Mouse (Mus musculus): ENCODE data around the gene Sh3bgr.

Gene Sh3bgr

DNA sequence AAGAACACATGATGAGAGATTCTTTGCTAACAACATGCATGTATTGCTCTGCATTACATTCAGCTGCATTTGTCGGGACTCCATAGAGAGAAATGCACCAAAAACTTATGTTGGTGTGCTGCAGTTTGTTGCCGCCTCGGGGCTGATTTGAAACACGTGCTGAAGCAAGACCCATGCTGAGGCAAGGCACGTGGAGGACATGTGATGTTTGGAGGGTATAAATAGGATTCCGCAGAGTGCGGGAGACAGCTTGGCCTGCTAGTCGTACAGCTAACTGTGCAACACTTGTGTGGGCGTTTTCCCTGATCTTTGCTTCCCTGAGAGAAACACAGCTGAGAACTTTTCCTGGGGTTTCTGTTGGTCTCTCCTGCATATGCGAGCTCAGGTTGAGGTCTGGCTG is 9.5 kb downstream of the Sh3bgr start:
- CTCF ChIA-PET = no interaction called here

DNA sequence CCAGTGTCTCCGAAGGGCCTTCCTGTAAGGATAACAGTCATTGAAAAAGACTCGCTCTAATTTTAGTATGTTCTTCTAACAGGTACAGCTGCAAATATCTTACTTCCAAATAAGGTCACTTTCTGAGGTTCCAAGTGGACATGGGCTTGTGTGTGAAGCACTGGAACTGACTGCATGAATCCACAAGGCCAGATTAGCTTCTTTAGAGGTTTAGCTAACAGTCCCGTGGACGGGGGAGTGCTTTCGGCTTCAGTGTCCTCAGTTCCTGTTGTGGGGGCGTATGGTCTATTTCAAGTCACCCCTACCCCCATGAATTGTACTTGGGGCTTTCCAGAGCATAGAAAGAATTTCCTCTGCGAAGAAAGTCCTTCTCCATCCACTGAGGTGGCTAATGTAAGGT is 10.6 kb downstream of the Sh3bgr start:
- CTCF ChIA-PET = no interaction called here

DNA sequence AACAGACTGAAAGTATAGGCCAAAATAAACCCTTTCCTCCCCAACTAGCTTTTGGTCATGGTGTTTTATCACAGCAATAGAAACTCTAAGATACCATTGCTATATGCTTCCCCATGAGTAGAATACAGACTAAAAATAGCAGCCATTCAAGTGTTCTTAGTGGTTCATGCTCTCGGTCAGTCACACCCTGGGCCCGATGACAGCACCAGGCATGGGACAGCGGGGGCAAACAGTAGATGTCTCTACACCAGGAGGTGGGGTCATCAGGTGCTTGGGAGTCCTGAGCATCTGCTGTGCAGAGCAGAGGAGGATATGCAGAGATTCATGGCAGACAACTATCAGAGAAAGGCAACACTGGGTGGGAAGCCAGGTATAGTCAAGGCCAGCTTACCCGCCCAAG is 12.8 kb downstream of the Sh3bgr start:
- CTCF ChIA-PET = no interaction called here

DNA sequence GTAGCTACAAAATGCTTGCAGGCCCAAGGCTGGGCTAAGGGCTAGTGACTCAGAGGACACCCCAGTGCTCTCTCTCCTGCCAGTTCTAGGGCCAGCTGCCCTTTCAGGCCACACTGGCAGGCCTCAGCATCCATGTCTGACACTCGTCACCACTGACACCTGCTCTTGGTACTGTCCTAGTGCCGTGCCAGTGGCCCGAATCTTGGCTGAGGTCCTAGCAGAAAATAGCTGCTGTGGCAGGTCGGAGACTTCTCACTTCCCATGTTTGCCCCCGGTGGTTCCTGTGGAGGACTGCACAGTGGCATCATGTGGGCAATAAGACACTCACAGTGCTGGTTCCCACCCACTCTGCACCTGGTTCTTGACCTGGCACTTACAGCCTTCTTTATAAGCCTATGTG is 21.2 kb downstream of the Sh3bgr start:
- CTCF ChIA-PET = no interaction called here

DNA sequence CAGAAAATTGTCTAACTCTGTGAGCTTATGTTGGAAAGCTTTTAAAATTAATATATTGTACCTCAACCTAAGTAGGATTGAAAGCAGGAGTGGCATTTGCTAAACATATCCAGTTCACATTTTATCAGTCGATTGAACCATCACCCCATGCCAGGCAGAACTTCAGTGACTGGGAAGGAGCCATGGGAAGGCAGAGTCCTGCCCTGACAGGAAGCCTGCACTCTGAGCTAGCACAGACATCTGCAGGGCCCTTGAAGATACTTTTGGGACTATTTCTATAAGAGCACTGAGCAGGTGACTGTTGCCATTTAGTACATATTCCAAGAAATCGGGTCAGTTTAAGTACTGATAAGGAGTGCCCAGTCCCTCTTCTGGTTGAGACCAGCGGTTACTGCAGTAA is 21.7 kb downstream of the Sh3bgr start:
- CTCF ChIA-PET = no interaction called here

DNA sequence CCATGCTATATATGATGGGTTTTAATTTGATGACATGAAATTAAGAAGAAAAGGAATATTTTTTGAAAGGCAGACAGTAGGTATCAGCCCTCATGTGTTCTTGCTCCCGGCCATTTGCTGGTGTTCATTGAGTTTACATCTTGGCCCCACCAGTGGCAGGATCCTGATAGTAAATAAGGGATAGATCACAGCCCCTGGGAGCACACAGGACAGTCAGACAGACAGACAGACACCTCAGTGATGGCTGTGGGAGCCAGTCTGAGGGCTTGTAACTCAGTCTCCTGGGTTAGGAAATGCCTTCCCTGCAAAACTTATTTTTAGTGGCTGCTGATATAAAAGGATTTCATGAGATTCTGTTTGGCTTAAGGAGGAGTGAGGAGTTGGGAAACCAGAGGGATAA is 22.2 kb downstream of the Sh3bgr start:
- CTCF ChIA-PET = no interaction called here

DNA sequence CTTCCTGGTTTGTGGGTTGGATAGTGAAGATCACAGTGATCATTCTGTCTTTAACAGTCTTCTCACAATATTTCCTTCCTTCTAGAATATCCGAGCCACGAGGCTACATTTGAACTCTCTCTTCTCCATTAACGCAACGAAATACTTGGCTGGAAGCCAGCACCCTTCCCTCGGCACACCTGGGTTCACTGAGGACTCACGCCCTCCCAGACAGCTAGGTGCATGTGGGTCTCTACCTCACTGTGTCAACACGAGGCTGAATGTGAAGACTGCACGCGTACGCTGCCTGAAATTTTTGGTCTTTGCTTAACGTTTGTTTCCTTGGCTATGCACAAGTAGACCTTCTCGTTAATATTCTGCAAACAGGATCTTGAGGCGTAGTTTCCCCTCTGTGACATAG is 28.2 kb downstream of the Sh3bgr start:
- CTCF ChIA-PET = no interaction called here

DNA sequence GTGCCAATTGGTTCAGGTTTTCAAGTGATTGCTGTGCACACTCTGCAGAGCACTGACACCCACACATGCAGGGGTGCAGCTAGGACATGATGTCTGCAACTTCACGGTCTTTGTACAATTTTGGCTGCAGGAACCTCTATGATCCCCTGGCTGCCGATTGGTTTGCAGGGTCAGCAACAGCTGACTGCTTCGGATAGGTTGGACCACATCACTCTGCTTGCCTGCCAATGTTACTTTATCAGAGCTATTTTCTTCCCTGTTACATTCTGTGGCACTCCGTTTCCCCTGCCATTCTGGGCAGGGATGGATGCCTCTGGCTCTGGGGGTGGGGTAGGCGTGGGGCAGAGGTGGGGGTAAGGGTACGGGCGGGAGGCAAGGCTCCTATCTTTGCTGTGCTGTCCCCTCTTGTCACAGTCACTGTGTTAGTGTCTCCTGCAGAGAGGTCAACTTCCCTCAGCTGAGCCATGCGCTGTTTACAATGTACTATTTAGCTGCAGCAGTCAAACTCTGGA is 28.9 kb downstream of the Sh3bgr start:
- CTCF ChIA-PET = no interaction called here

DNA sequence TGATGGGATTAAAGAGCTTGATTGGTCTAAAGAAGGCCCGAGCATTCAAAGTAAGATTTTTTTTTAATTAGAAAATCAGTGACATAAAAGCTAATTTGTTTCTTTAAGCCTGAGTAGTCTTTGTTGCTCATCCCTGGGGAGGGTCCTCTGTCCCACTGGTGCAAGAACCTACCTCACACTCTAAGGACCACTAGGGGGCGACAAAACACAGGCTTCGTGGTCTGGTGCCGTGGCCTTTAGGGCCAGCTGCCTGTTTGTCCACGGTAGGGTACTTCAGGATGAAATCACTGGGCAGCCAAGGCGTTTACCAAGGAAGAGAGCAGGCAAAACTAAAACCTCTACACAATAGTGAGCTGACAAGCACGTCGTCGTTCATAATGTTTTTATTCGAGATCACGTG is 30.2 kb downstream of the Sh3bgr start:
- CTCF ChIA-PET = interaction anchor here (0.7 to 1.2 kb wide), 2 partner anchors 71 to 111 kb away, joined by 4 to 9 read pairs; no protein-coding TSS in a partner anchor

DNA sequence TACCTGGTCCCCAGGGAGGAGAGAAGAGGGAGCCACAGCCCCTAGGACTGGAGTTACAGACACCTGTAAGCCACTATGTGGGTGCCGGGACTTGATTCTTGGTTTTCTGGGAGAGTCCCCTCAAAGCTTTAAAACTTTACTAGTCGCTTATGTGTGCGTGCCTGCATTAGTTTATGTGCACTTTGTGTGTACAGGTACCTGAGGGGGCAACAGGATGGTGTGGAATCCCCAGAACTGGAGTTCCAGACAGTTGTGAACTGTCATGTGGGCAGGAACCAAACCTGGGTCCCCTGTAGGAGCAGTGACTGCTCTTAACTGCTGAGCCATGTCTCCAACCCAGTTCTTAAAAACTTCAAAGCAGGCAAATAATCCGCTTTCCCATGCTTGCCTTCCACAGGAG is 31.0 kb downstream of the Sh3bgr start:
- CTCF ChIA-PET = no interaction called here

DNA sequence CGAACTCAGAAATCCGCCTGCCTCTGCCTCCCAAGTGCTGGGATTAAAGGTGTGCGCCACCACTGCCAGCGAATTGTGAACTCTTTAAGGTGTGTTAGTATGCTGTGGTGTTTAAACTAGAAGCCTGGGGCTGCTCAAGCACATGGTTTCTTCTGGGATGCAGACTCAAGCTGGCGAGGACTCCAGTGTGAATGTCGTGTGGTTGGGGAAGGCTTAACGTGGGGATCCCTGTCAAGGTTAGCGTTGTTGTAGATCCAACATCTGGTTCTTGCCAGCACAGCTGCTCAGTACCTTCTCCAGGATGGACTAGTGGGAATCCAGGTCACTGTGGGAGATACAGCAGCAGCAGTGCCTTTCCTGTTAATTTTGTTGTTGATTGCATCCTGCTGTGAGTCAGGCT is 31.7 kb downstream of the Sh3bgr start:
- CTCF ChIA-PET = no interaction called here

DNA sequence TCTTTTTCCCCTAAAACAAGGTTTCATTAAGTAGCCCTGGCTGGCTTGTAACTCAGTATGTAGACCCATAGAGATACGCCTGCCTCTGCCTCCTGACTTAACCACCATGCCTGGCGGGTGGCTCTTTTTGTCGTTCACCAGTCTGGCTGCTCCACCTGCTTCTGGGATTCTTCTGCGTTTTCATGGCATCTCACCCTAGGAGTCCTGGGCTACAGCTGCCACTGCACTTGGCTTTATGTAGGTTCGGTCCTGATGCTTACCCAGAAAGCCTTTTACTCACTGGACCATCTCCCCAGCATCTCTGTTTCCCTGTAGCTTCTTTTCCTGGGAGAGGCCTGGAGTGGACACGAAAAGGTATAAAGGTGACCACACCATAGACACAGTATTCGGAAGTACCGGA is 33.7 kb downstream of the Sh3bgr start:
- CTCF ChIA-PET = no interaction called here

DNA sequence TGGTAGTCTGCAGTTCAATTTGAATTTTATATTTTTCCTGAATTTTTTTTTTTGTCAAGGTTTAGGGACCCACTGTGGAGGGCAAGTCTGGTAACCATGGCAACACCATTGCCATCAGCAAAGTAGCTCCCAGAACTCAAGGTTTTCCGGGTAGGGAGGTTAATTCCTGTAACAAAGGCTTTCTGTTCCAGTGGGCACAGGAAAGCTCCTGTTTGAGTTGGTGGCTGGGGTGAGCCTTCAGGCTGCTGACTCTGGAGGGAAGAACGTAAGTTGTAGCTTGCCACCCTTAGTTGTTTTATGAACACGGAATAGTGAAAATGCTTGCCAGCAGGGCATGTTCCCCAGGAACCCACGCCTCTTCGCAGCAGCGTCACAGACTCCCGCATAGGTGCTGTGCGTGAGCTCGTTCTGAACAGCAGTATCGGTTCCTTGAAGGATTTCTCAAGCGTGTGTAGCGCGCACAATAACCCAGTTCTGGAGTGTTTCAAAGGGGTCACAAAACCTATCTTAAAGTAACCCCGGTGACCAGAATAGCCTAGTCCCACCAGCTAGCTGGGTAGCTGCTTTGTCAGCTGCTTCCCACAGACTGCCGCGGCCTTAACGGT is 35.2 kb downstream of the Sh3bgr start, which contains the start of gene B3galt5:
B3galt5 (plus strand) TSS at position 436 of the 605 bp plus-strand sequence.
- CTCF ChIA-PET = interaction anchor here (0.7 kb wide), 1 partner anchor 1448 kb away, joined by 5 read pairs; no protein-coding TSS in a partner anchor

DNA sequence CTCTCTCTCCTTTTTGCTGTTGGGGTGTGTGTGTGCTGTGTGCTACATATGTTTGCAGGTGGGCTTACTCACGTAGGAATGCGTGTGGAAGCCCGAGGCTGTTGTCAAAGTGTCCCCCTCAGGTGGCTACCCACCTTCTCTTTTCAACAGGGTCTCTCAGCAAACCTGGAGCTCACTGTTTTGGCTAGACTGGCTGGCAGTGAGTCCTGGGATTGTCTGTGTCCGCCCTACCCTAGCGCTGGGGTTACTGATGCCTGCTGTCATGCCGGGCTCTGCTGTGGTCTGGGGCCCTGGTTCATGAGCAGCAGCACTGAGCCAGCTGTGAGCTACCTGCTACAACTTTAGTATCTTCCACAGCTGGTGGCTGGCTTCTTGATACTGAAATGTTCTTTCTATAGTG is 44.2 kb downstream of the Sh3bgr start:
- CTCF ChIA-PET = no interaction called here

DNA sequence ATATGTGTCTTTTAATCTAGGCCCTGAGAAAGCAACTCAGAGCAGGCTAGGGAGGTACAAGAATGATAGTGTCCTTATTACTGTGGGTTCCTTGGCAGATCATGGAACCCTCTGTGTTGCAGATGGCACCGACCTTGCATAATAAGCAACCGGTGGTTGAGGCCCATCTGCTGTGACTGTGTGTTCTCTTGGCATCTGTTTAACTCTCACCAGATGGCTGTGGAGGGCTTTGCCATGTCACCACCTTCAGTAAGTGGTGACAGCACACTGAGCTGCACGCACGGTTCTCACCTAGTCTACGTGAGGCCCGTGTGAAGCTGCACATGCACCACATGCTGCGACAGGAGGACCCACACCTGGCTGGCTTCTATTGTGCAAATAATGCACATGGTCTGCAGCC is 49.4 kb downstream of the Sh3bgr start:
- CTCF ChIA-PET = no interaction called here

DNA sequence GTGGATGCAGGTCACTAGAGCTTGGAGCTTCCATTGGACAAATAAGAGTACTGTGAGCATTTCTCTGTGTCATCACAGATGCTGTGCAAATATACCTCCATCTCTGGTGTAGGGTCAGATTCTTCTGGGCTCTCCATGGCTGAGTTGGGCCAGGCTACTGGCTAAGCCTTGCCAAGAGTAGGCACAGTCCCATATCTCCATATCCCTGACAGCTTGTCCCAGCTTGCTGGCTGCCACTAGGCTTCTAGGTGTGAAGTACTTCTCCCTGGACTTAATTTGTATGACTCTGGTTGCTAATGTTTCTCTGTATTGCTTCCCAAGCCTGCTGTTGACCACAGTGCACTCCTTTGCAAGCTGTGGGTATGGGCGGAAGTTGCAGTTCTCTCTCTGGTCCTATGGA is 51.9 kb downstream of the Sh3bgr start:
- CTCF ChIA-PET = no interaction called here

DNA sequence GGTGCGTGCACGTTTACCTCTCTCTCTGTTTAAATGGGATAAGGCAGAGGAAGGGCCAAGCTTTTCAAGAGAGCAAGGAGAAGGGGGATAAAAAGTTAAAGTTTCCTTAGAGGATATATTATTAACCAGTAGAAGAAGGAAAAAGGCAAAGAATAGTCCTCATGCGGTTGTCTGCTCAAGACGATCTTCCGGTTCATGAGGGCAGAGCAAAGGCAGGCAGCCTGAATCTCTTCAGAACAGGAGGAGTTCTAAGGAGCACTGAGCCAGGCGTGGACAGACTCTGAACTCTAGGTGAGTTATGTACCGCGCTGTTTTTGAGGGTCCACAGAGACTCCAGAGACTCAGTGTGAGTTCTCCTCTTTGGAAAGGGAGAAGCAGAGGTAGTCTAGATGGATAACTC is 58.2 kb downstream of the Sh3bgr start:
- CTCF ChIA-PET = no interaction called here

DNA sequence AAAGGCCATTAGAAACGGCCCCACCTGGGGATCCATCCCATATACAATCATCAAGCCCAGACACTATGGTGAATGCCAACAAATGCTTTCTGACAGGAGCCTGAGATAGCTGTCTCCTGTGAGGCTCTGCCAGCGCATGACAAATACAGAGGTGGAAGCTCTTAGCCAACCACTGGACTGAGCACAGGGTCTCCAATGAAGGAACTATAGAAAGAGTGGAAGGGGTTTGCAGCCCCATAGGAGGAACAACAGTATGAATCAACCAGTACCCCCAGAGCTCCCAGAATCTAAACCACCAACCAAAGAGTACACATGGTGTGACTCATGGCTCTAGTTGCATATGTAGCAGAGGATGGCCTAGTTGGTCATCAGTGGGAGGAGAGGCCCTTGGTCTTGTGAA is 71.5 kb downstream of the Sh3bgr start:
- CTCF ChIA-PET = no interaction called here

DNA sequence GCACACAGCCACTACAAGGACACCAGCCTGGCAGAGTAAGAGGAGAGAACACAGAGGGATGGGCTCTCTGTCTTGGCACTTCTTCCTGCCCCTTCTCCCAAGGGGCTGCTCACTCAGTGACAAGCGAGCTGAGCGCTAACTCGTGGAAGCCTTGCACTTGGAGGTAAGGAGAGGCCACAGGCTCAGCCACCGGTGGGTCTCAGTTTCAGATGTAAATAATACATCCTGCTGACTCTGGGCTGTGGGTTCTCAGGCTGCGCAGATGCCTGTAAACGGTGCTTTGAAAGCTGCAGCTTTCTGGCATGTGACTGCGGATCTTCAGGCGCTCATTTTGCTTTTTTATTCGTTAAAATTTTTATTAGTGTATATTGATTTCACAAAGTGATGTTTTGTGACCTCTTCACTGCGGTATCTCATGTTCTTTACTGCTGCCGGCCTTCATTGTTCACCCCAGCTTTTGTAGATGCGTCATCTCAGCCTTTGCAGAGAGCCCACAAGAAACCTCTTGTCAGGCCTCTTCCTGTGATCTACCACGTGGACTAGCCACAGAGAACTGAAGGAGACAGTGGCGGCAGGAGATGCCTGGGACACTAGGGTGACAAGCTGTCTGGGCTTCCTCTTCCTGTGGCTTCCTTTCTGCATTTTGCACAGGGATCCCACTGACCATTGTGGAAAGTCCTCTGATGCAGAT is 72.8 kb downstream of the Sh3bgr start:
- CTCF ChIA-PET = no interaction called here

DNA sequence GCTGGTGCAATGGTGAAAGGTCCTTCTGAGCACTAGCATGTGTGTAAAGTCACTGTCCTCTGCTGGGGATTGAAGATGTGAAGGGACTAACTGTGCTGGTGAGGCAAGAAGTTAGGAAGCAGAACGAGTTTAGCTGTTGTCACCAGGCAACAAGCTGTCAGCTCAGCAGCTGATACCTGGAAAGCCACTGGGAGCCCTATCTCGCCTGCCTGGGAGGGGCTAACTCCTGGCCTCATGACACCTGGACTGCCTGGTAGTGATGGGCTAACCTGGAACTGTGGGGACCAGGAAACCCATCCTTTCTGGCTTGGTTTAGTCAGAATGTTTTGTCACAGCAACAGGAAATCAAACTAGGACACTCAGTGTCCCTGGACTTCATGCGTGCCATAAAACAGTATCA is 76.3 kb downstream of the Sh3bgr start:
- CTCF ChIA-PET = no interaction called here
